Mouse (Mus musculus): ENCODE measurements around the gene Ubqln5. TPM values are rescaled to one million over a fixed set of nuclear protein-coding genes. Genes with fewer than 3 reads are reported as not detected.

Ubqln5 gene
- polyA plus RNA-seq (2014; fragmentation: Nextera tagmentation; extraction: Ambion mirVana), result not detected in 2 replicates

- WGBS (ENCODE audit: insufficient replicate concordance), result 82% methylated on average over 5 of the region's 5 CpGs
- no peak for ATAC-seq (replicated peaks; ENCODE audit: insufficient number of reproducible peaks, low FRiP score, low TSS enrichment)
- H3K27me3 ChIP-seq (ENCODE audit: control insufficient read depth, insufficient read depth, low read length), result no peaks in the 10 kb centered on the region
Measured at GRCm38 (mm10) chr7:104129726-104130125, at the start of gene Ubqln5. Ubqln5 (minus strand) TSS chr7:104129826.

GRCm38 (mm10) chr7:104179074-104179473 is 49.4 kb upstream of the Ubqln5 start:
- Histone ChIP-seq H3K36me3 (ENCODE audit: control insufficient read depth, insufficient read depth, low read length) (no peaks in the 10 kb centered on the region), H3K27me3 (ENCODE audit: control insufficient read depth, insufficient read depth, low read length) (no peaks in the 10 kb centered on the region), H3K9ac (ENCODE audit: low read depth, low read length) (no peak overlapping the region), H3K9me3 (replicated peaks; ENCODE audit: control insufficient read depth, low read length) (no peaks in the 10 kb centered on the region), H3K4me1 (ENCODE audit: control insufficient read depth, insufficient read depth, low read length) (no peaks in the 10 kb centered on the region), H3K27ac (ENCODE audit: low read depth, low read length) (no peak overlapping the region), H3K4me3 (ENCODE audit: low read depth, low read length) (no peak overlapping the region), H3K4me2 (no peak overlapping the region)
- 75% methylated on average over 1 of the region's 1 CpGs for WGBS (ENCODE audit: insufficient replicate concordance)
- no peak for ATAC-seq (replicated peaks; ENCODE audit: insufficient number of reproducible peaks, low FRiP score, low TSS enrichment)

More at GRCm38 (mm10) chr7:104129726-104130125, at the start of gene Ubqln5:
- Histone ChIP-seq H3K36me3 (ENCODE audit: control insufficient read depth, insufficient read depth, low read length) (no peaks in the 10 kb centered on the region), H3K4me3 (ENCODE audit: low read depth, low read length) (no peak within 1 kb of the TSS), H3K9me3 (replicated peaks; ENCODE audit: control insufficient read depth, low read length) (no peaks in the 10 kb centered on the region), H3K27ac (ENCODE audit: low read depth, low read length) (no peak within 1 kb of the TSS), H3K4me2 (no peak within 1 kb of the TSS), H3K9ac (ENCODE audit: low read depth, low read length) (no peak within 1 kb of the TSS), H3K4me1 (ENCODE audit: control insufficient read depth, insufficient read depth, low read length) (no peaks in the 10 kb centered on the region)

- Histone ChIP-seq H3K4me1 (ENCODE audit: control insufficient read depth, insufficient read depth, low read length) (no peaks in the 10 kb centered on the region), H3K36me3 (ENCODE audit: control insufficient read depth, insufficient read depth, low read length) (no peaks in the 10 kb centered on the region), H3K27me3 (ENCODE audit: control insufficient read depth, insufficient read depth, low read length) (no peaks in the 10 kb centered on the region), H3K4me3 (ENCODE audit: low read depth, low read length) (no peak overlapping the region), H3K9me3 (replicated peaks; ENCODE audit: control insufficient read depth, low read length) (no peaks in the 10 kb centered on the region), H3K4me2 (no peak overlapping the region), H3K27ac (ENCODE audit: low read depth, low read length) (no peak overlapping the region), H3K9ac (ENCODE audit: low read depth, low read length) (no peak overlapping the region)
- 62% methylated on average over 5 of the region's 5 CpGs for WGBS (ENCODE audit: insufficient replicate concordance)
- no peak for ATAC-seq (replicated peaks; ENCODE audit: insufficient number of reproducible peaks, low FRiP score, low TSS enrichment)
Measured at GRCm38 (mm10) chr7:104178422-104179054, 48.9 kb upstream of the Ubqln5 start.

- Histone ChIP-seq H3K27ac (ENCODE audit: low read depth, low read length) (no peak overlapping the region), H3K36me3 (ENCODE audit: control insufficient read depth, insufficient read depth, low read length) (no peaks in the 10 kb centered on the region), H3K4me2 (no peak overlapping the region), H3K9me3 (replicated peaks; ENCODE audit: control insufficient read depth, low read length) (no peaks in the 10 kb centered on the region), H3K4me3 (ENCODE audit: low read depth, low read length) (no peak overlapping the region), H3K9ac (ENCODE audit: low read depth, low read length) (no peak overlapping the region), H3K4me1 (ENCODE audit: control insufficient read depth, insufficient read depth, low read length) (no peaks in the 10 kb centered on the region), H3K27me3 (ENCODE audit: control insufficient read depth, insufficient read depth, low read length) (no peaks in the 10 kb centered on the region)
- no peak for ATAC-seq (replicated peaks; ENCODE audit: insufficient number of reproducible peaks, low FRiP score, low TSS enrichment)
- WGBS (ENCODE audit: insufficient replicate concordance), result 88% methylated on average over 1 of the region's 1 CpGs
Measured at GRCm38 (mm10) chr7:104175085-104175484, 45.5 kb upstream of the Ubqln5 start.

GRCm38 (mm10) chr7:104169634-104170204 is 40.1 kb upstream of the Ubqln5 start:
- no peaks in the 10 kb centered on the region for H3K36me3 ChIP-seq (ENCODE audit: control insufficient read depth, insufficient read depth, low read length)
- WGBS (ENCODE audit: insufficient replicate concordance), result 67% methylated on average over 6 of the region's 6 CpGs
- no peaks in the 10 kb centered on the region for H3K27me3 ChIP-seq (ENCODE audit: control insufficient read depth, insufficient read depth, low read length)
- no peak overlapping the region for H3K9ac ChIP-seq (ENCODE audit: low read depth, low read length)
- no peaks in the 10 kb centered on the region for H3K9me3 ChIP-seq (replicated peaks; ENCODE audit: control insufficient read depth, low read length)
- no peak overlapping the region for H3K4me3 ChIP-seq (ENCODE audit: low read depth, low read length)
- no peak for ATAC-seq (replicated peaks; ENCODE audit: insufficient number of reproducible peaks, low FRiP score, low TSS enrichment)
- H3K4me2 ChIP-seq, result no peak overlapping the region
- no peaks in the 10 kb centered on the region for H3K4me1 ChIP-seq (ENCODE audit: control insufficient read depth, insufficient read depth, low read length)
- no peak overlapping the region for H3K27ac ChIP-seq (ENCODE audit: low read depth, low read length)

- Histone ChIP-seq H3K9ac (ENCODE audit: low read depth, low read length) (no peak overlapping the region), H3K9me3 (replicated peaks; ENCODE audit: control insufficient read depth, low read length) (no peaks in the 10 kb centered on the region), H3K27me3 (ENCODE audit: control insufficient read depth, insufficient read depth, low read length) (no peaks in the 10 kb centered on the region), H3K4me2 (no peak overlapping the region), H3K27ac (ENCODE audit: low read depth, low read length) (no peak overlapping the region), H3K4me3 (ENCODE audit: low read depth, low read length) (no peak overlapping the region), H3K4me1 (ENCODE audit: control insufficient read depth, insufficient read depth, low read length) (no peaks in the 10 kb centered on the region), H3K36me3 (ENCODE audit: control insufficient read depth, insufficient read depth, low read length) (no peaks in the 10 kb centered on the region)
- 76% methylated on average over 6 of the region's 6 CpGs for WGBS (ENCODE audit: insufficient replicate concordance)
- ATAC-seq (replicated peaks; ENCODE audit: insufficient number of reproducible peaks, low FRiP score, low TSS enrichment), result no peak
Measured at GRCm38 (mm10) chr7:104167105-104167504, 37.5 kb upstream of the Ubqln5 start.

- no peaks in the 10 kb centered on the region for H3K27me3 ChIP-seq (ENCODE audit: control insufficient read depth, insufficient read depth, low read length)
- H3K4me3 ChIP-seq (ENCODE audit: low read depth, low read length), result no peak within 1 kb of the TSS
- no peak within 1 kb of the TSS for H3K27ac ChIP-seq (ENCODE audit: low read depth, low read length)
- no peaks in the 10 kb centered on the region for H3K9me3 ChIP-seq (replicated peaks; ENCODE audit: control insufficient read depth, low read length)
- no peak for ATAC-seq (replicated peaks; ENCODE audit: insufficient number of reproducible peaks, low FRiP score, low TSS enrichment)
- H3K4me1 ChIP-seq (ENCODE audit: control insufficient read depth, insufficient read depth, low read length), result no peaks in the 10 kb centered on the region
- no peak within 1 kb of the TSS for H3K4me2 ChIP-seq
- WGBS (ENCODE audit: insufficient replicate concordance), result 80% methylated on average over 2 of the region's 2 CpGs
- no peaks in the 10 kb centered on the region for H3K36me3 ChIP-seq (ENCODE audit: control insufficient read depth, insufficient read depth, low read length)
- H3K9ac ChIP-seq (ENCODE audit: low read depth, low read length), result no peak within 1 kb of the TSS
Measured at GRCm38 (mm10) chr7:104150456-104150855, 20.8 kb upstream of the Ubqln5 start, which contains the start of gene Ubqlnl. Ubqlnl (minus strand) TSS chr7:104150556.

GRCm38 (mm10) chr7:104143179-104143578 is 13.6 kb upstream of the Ubqln5 start, which contains the start of gene Ubqln3:
Ubqln3 (minus strand) TSS chr7:104143279.
- Histone ChIP-seq H3K9ac (ENCODE audit: low read depth, low read length) (no peak within 1 kb of the TSS), H3K27me3 (ENCODE audit: control insufficient read depth, insufficient read depth, low read length) (no peaks in the 10 kb centered on the region), H3K4me3 (ENCODE audit: low read depth, low read length) (no peak within 1 kb of the TSS), H3K36me3 (ENCODE audit: control insufficient read depth, insufficient read depth, low read length) (no peaks in the 10 kb centered on the region), H3K9me3 (replicated peaks; ENCODE audit: control insufficient read depth, low read length) (no peaks in the 10 kb centered on the region), H3K27ac (ENCODE audit: low read depth, low read length) (no peak within 1 kb of the TSS), H3K4me1 (ENCODE audit: control insufficient read depth, insufficient read depth, low read length) (no peaks in the 10 kb centered on the region), H3K4me2 (no peak within 1 kb of the TSS)
- WGBS (ENCODE audit: insufficient replicate concordance), result 56% methylated on average over 3 of the region's 3 CpGs
- ATAC-seq (replicated peaks; ENCODE audit: insufficient number of reproducible peaks, low FRiP score, low TSS enrichment), result no peak

- H3K36me3 ChIP-seq (ENCODE audit: control insufficient read depth, insufficient read depth, low read length), result no peaks in the 10 kb centered on the region
- H3K4me1 ChIP-seq (ENCODE audit: control insufficient read depth, insufficient read depth, low read length), result no peaks in the 10 kb centered on the region
- no peak within 1 kb of the TSS for H3K4me3 ChIP-seq (ENCODE audit: low read depth, low read length)
- H3K9me3 ChIP-seq (replicated peaks; ENCODE audit: control insufficient read depth, low read length), result no peaks in the 10 kb centered on the region
- no peak within 1 kb of the TSS for H3K27ac ChIP-seq (ENCODE audit: low read depth, low read length)
- H3K4me2 ChIP-seq, result no peak within 1 kb of the TSS
- no peak for ATAC-seq (replicated peaks; ENCODE audit: insufficient number of reproducible peaks, low FRiP score, low TSS enrichment)
- no peaks in the 10 kb centered on the region for H3K27me3 ChIP-seq (ENCODE audit: control insufficient read depth, insufficient read depth, low read length)
- WGBS (ENCODE audit: insufficient replicate concordance), result 80% methylated on average over 5 of the region's 5 CpGs
- no peak within 1 kb of the TSS for H3K9ac ChIP-seq (ENCODE audit: low read depth, low read length)
Measured at GRCm38 (mm10) chr7:104137305-104137704, 7.7 kb upstream of the Ubqln5 start, which contains the start of gene Olfr643. Olfr643 (minus strand) TSS chr7:104137405.
